Mouse (Mus musculus): ENCODE results near the gene 3425401B19Rik.

GRCm38 (mm10) chr14:32708756-32709155 is 23.7 kb upstream of the 3425401B19Rik start:
- TF ChIP-seq CTCF (IDR thresholded peaks at IDR 0.05; ENCODE audit: low read depth) (no peak), EP300 (IDR thresholded peaks at IDR 0.05; ENCODE audit: low read depth) (no peak)

Measured in liver, embryonic 14.5 days (tissue).